Mouse (Mus musculus): ENCODE results near the gene Nipal4. TPM values are rescaled to one million over a fixed set of nuclear protein-coding genes. Genes with fewer than 3 reads are reported as not detected.

The Nipal4 gene
- polyA plus RNA-seq, 1 experiment from 2014 or later, result 0.69 TPM

- 91% methylated on average over 12 of the region's 12 CpGs for WGBS
- H3K27me3 ChIP-seq (ENCODE audit: control insufficient read depth, insufficient read depth, low read length), result no peaks in the 10 kb centered on the region
- ATAC-seq (ENCODE audit: insufficient read depth, low FRiP score, low TSS enrichment) (no peak), DNase-seq (ENCODE audit: low spot score) (no peak)
- H3K36me3 ChIP-seq (ENCODE audit: control insufficient read depth, insufficient read depth, low read length), result peaks cover 2% of the 10 kb centered on the region
- H3K4me2 ChIP-seq (ENCODE audit: low read depth), result no peak overlapping the region
- no peak overlapping the region for H3K4me3 ChIP-seq (ENCODE audit: low read depth, low read length)
- H3K4me1 ChIP-seq (ENCODE audit: control insufficient read depth, insufficient read depth, low read length), result no peaks in the 10 kb centered on the region
- no peak overlapping the region for H3K27ac ChIP-seq (ENCODE audit: low read depth, low read length)
- H3K9me3 ChIP-seq (ENCODE audit: control insufficient read depth, low read length), result no peaks in the 10 kb centered on the region
- H3K9ac ChIP-seq (ENCODE audit: low read length), result no peak overlapping the region
Measured at GRCm38 (mm10) chr11:46125093-46125834, 41.0 kb downstream of the Nipal4 start.

- H3K27me3 ChIP-seq (ENCODE audit: control insufficient read depth, insufficient read depth, low read length), result no peaks in the 10 kb centered on the region
- H3K9me3 ChIP-seq (ENCODE audit: control insufficient read depth, low read length), result no peaks in the 10 kb centered on the region
- H3K27ac ChIP-seq (ENCODE audit: low read depth, low read length), result no peak overlapping the region
- H3K4me1 ChIP-seq (ENCODE audit: control insufficient read depth, insufficient read depth, low read length), result no peaks in the 10 kb centered on the region
- peaks cover 2% of the 10 kb centered on the region; the same call in 1 of the 2 replicates for H3K36me3 ChIP-seq (ENCODE audit: control insufficient read depth, insufficient read depth, low read length)
- DNase-seq (ENCODE audit: low spot score), result no peak
- WGBS, result 93% methylated on average over 8 of the region's 8 CpGs
- H3K9ac ChIP-seq (ENCODE audit: low read length), result no peak overlapping the region
- H3K4me2 ChIP-seq (ENCODE audit: low read depth), result no peak overlapping the region
- ATAC-seq (ENCODE audit: insufficient read depth, low FRiP score, low TSS enrichment), result no peak
- no peak overlapping the region for H3K4me3 ChIP-seq (ENCODE audit: low read depth, low read length)
Measured at GRCm38 (mm10) chr11:46123328-46123866, 42.9 kb downstream of the Nipal4 start.

- Histone ChIP-seq H3K4me1 (ENCODE audit: control insufficient read depth, insufficient read depth, low read length) (no peaks in the 10 kb centered on the region), H3K9me3 (ENCODE audit: control insufficient read depth, low read length) (no peaks in the 10 kb centered on the region), H3K27me3 (ENCODE audit: control insufficient read depth, insufficient read depth, low read length) (no peaks in the 10 kb centered on the region), H3K4me3 (ENCODE audit: low read depth, low read length) (no peak overlapping the region), H3K9ac (ENCODE audit: low read length) (no peak overlapping the region), H3K36me3 (ENCODE audit: control insufficient read depth, insufficient read depth, low read length) (peaks cover 2% of the 10 kb centered on the region; the same call in 1 of the 2 replicates), H3K4me2 (ENCODE audit: low read depth) (no peak overlapping the region), H3K27ac (ENCODE audit: low read depth, low read length) (no peak overlapping the region)
- DNase-seq (ENCODE audit: low spot score) (no peak), ATAC-seq (ENCODE audit: insufficient read depth, low FRiP score, low TSS enrichment) (no peak)
- 77% methylated on average over 4 of the region's 4 CpGs for WGBS
Measured at GRCm38 (mm10) chr11:46122875-46123274, 43.4 kb downstream of the Nipal4 start.

- no peak for ATAC-seq (ENCODE audit: insufficient read depth, low FRiP score, low TSS enrichment)
- H3K9ac ChIP-seq (ENCODE audit: low read length), result no peak overlapping the region
- no peaks in the 10 kb centered on the region for H3K27me3 ChIP-seq (ENCODE audit: control insufficient read depth, insufficient read depth, low read length)
- DNase-seq (ENCODE audit: low spot score), result no peak
- H3K27ac ChIP-seq (ENCODE audit: low read depth, low read length), result no peak overlapping the region
- H3K36me3 ChIP-seq (ENCODE audit: control insufficient read depth, insufficient read depth, low read length), result peaks cover 2% of the 10 kb centered on the region; the same call in 1 of the 2 replicates
- no peaks in the 10 kb centered on the region for H3K4me1 ChIP-seq (ENCODE audit: control insufficient read depth, insufficient read depth, low read length)
- no peak overlapping the region for H3K4me3 ChIP-seq (ENCODE audit: low read depth, low read length)
- no peak overlapping the region for H3K4me2 ChIP-seq (ENCODE audit: low read depth)
- no peaks in the 10 kb centered on the region for H3K9me3 ChIP-seq (ENCODE audit: control insufficient read depth, low read length)
- 82% methylated on average over 4 of the region's 4 CpGs for WGBS
Measured at GRCm38 (mm10) chr11:46121666-46122065, 44.6 kb downstream of the Nipal4 start.

- H3K27ac ChIP-seq (ENCODE audit: low read depth, low read length), result no peak overlapping the region
- H3K4me1 ChIP-seq (ENCODE audit: control insufficient read depth, insufficient read depth, low read length), result no peaks in the 10 kb centered on the region
- no peak overlapping the region for H3K9ac ChIP-seq (ENCODE audit: low read length)
- no peak for ATAC-seq (ENCODE audit: insufficient read depth, low FRiP score, low TSS enrichment)
- H3K4me3 ChIP-seq (ENCODE audit: low read depth, low read length), result no peak overlapping the region
- H3K4me2 ChIP-seq (ENCODE audit: low read depth), result no peak overlapping the region
- peaks cover 2% of the 10 kb centered on the region; the same call in 1 of the 2 replicates for H3K36me3 ChIP-seq (ENCODE audit: control insufficient read depth, insufficient read depth, low read length)
- no peaks in the 10 kb centered on the region for H3K9me3 ChIP-seq (ENCODE audit: control insufficient read depth, low read length)
- WGBS, result 88% methylated on average over 10 of the region's 10 CpGs
- H3K27me3 ChIP-seq (ENCODE audit: control insufficient read depth, insufficient read depth, low read length), result no peaks in the 10 kb centered on the region
- DNase-seq (ENCODE audit: low spot score), result no peak
Measured at GRCm38 (mm10) chr11:46120084-46120483, 46.2 kb downstream of the Nipal4 start.

GRCm38 (mm10) chr11:46119624-46120023 lies 46.7 kb downstream of the Nipal4 start:
- DNase-seq (ENCODE audit: low spot score) (no peak), ATAC-seq (ENCODE audit: insufficient read depth, low FRiP score, low TSS enrichment) (no peak)
- H3K4me3 ChIP-seq (ENCODE audit: low read depth, low read length), result no peak overlapping the region
- H3K9me3 ChIP-seq (ENCODE audit: control insufficient read depth, low read length), result no peaks in the 10 kb centered on the region
- H3K9ac ChIP-seq (ENCODE audit: low read length), result no peak overlapping the region
- no peaks in the 10 kb centered on the region for H3K27me3 ChIP-seq (ENCODE audit: control insufficient read depth, insufficient read depth, low read length)
- H3K4me2 ChIP-seq (ENCODE audit: low read depth), result no peak overlapping the region
- WGBS, result 23% methylated on average over 4 of the region's 4 CpGs
- peaks cover 2% of the 10 kb centered on the region; the same call in 1 of the 2 replicates for H3K36me3 ChIP-seq (ENCODE audit: control insufficient read depth, insufficient read depth, low read length)
- H3K4me1 ChIP-seq (ENCODE audit: control insufficient read depth, insufficient read depth, low read length), result no peaks in the 10 kb centered on the region
- H3K27ac ChIP-seq (ENCODE audit: low read depth, low read length), result no peak overlapping the region

- Histone ChIP-seq H3K9ac (ENCODE audit: low read length) (no peak overlapping the region), H3K4me3 (ENCODE audit: low read depth, low read length) (no peak overlapping the region), H3K36me3 (ENCODE audit: control insufficient read depth, insufficient read depth, low read length) (no peaks in the 10 kb centered on the region), H3K4me2 (ENCODE audit: low read depth) (no peak overlapping the region), H3K9me3 (ENCODE audit: control insufficient read depth, low read length) (no peaks in the 10 kb centered on the region), H3K27me3 (ENCODE audit: control insufficient read depth, insufficient read depth, low read length) (no peaks in the 10 kb centered on the region), H3K4me1 (ENCODE audit: control insufficient read depth, insufficient read depth, low read length) (no peaks in the 10 kb centered on the region), H3K27ac (ENCODE audit: low read depth, low read length) (no peak overlapping the region)
- WGBS, result 91% methylated on average over 2 of the region's 2 CpGs
- no peak for DNase-seq (ENCODE audit: low spot score)
- ATAC-seq (ENCODE audit: insufficient read depth, low FRiP score, low TSS enrichment), result no peak
Measured at GRCm38 (mm10) chr11:46116510-46116909, 49.8 kb downstream of the Nipal4 start.

- H3K27me3 ChIP-seq (ENCODE audit: control insufficient read depth, insufficient read depth, low read length), result no peaks in the 10 kb centered on the region
- no peak overlapping the region for H3K4me3 ChIP-seq (ENCODE audit: low read depth, low read length)
- H3K4me1 ChIP-seq (ENCODE audit: control insufficient read depth, insufficient read depth, low read length), result no peaks in the 10 kb centered on the region
- H3K9me3 ChIP-seq (ENCODE audit: control insufficient read depth, low read length), result no peaks in the 10 kb centered on the region
- no peak for ATAC-seq (ENCODE audit: insufficient read depth, low FRiP score, low TSS enrichment)
- no peak overlapping the region for H3K4me2 ChIP-seq (ENCODE audit: low read depth)
- H3K9ac ChIP-seq (ENCODE audit: low read length), result no peak overlapping the region
- H3K36me3 ChIP-seq (ENCODE audit: control insufficient read depth, insufficient read depth, low read length), result no peaks in the 10 kb centered on the region
- no peak overlapping the region for H3K27ac ChIP-seq (ENCODE audit: low read depth, low read length)
- no peak for DNase-seq (ENCODE audit: low spot score)
- WGBS, result 77% methylated on average over 9 of the region's 9 CpGs
Measured at GRCm38 (mm10) chr11:46115411-46116173, 50.7 kb downstream of the Nipal4 start.

All from neural tube, embryonic 11.5 days (tissue).